Mouse (Mus musculus): Measurements from ENCODE around the gene Tcf3.
A peak's percentile ranks its signal among the peaks of the same experiment; 100 is the strongest.

The Tcf3 gene

DNA sequence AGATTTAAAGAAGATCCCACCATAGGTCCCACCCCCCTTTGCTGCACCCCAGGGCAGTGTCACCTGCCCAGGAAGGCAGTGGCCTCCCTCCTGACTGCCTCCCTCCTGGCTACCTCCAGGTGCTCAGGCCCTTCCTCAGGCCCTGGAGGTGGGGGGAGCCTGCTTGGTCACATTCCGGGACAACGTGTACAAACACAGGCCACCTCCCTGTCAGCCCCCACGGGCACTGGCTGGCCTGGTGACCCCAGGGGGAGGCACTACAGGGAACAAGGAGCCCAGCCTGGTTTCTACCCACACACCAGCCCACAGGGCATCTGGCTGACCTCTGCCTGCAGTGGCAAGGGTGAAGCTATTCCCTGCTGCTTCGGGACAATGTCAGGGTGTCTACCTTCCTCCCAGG is 4.5 kb upstream of the Tcf3 start:
- DNase-seq (ENCODE audit: low spot score), result no peak

DNA sequence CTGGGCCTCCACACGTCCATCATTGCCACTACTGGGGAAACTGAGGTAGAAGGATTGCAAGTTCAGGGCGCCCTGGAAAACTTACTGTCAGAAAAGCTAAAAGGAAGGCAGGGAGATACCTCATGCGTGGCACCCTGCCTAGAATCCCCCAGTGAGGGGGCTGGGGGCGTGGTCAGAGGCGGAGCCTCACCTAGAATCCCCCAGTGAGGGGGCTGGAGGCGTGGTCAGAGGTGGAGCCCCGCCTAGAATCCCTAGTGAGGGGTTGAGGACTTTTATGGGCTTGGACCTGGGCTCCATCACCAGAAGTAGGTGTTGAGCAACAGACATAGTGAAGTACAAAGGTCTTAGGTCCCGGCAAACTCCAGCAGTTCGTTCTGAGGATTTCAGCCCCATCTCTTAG is 2.8 kb upstream of the Tcf3 start:
- peak; percentile 61 for DNase-seq (ENCODE audit: low spot score)

- DNase-seq (ENCODE audit: low spot score), result no peak
These were observed 2.3 kb upstream of the Tcf3 start for GRCm38 (mm10) chr10:80435764-80436163.

- DNase-seq (ENCODE audit: low spot score), result no peak
These were observed 1.4 kb upstream of the Tcf3 start for GRCm38 (mm10) chr10:80434823-80435222.

GRCm38 (mm10) chr10:80434233-80434592 is 766 bp upstream of the Tcf3 start:
- DNase-seq (ENCODE audit: low spot score), result no peak

- DNase-seq (ENCODE audit: low spot score), result peak; percentile 55
These were observed 423 bp downstream of the Tcf3 start for GRCm38 (mm10) chr10:80432936-80433512.

DNA sequence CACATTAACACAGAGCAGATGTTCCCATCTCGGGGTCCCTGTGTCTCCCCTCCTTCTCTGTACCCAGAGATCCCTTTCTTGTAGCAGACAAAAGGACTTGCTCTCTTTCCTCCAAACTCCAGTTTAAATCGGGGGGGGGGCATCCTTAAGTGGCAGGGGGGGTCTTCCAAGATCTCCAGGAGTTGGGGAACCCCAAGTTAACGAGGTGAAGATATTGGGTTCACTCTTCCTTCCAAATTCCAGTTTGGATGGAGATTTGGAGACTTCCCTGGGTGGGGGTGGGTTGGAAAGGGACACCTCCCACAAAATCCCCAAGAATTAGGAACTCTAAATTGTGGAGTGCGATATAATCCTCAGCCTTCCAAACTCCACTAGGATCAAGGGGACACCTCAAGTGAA is 1.1 kb downstream of the Tcf3 start:
- no peak for DNase-seq (ENCODE audit: low spot score)

- DNase-seq (ENCODE audit: low spot score), result no peak
These were observed 1.7 kb downstream of the Tcf3 start for GRCm38 (mm10) chr10:80431570-80432386.

- no peak for DNase-seq (ENCODE audit: low spot score)
These were observed 3.0 kb downstream of the Tcf3 start for GRCm38 (mm10) chr10:80430375-80430980.

DNA sequence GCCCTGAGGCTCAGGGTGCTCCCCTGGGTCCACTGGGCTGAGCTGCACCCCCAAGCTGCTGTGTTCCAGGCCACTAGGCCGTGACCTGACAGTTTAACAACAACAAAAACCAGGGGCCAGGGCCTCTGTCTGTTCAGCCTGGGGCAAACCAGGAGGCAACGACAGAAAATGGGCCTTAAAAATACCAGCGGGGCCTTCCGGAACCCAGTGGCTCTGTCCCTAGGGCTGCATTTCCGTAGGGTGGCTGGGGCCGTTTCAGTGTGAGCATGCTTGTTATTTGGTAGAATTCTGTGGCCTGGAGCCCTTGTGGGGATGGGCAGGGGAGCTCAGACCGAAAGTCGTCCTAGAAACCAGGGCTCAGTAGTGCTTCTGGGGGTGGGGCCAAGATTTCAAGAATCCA is 3.6 kb downstream of the Tcf3 start:
- DNase-seq (ENCODE audit: low spot score), result no peak

GRCm38 (mm10) chr10:80425041-80425440 is 8.4 kb downstream of the Tcf3 start:
- no peak for DNase-seq (ENCODE audit: low spot score)

DNA sequence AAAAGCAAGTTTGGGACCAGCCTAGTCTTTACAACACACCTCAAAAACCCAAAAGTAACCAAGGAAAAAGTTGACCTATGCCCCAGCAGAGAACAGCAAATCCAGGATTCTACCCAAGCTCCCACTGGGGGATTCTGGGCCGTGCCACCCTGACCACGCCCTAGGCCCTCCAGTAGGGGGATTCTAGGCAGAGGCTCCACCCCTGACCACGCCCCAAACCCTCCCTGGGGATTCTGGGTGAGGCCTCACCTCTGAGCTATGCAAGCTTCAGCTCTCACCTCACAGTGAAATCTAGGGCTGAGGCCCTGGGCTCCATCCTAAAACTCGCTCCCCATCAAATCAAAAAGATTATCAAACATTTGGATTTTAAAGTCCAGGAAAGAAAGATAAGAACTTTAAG is 9.9 kb downstream of the Tcf3 start:
- DNase-seq (ENCODE audit: low spot score), result peak; percentile 61

DNA sequence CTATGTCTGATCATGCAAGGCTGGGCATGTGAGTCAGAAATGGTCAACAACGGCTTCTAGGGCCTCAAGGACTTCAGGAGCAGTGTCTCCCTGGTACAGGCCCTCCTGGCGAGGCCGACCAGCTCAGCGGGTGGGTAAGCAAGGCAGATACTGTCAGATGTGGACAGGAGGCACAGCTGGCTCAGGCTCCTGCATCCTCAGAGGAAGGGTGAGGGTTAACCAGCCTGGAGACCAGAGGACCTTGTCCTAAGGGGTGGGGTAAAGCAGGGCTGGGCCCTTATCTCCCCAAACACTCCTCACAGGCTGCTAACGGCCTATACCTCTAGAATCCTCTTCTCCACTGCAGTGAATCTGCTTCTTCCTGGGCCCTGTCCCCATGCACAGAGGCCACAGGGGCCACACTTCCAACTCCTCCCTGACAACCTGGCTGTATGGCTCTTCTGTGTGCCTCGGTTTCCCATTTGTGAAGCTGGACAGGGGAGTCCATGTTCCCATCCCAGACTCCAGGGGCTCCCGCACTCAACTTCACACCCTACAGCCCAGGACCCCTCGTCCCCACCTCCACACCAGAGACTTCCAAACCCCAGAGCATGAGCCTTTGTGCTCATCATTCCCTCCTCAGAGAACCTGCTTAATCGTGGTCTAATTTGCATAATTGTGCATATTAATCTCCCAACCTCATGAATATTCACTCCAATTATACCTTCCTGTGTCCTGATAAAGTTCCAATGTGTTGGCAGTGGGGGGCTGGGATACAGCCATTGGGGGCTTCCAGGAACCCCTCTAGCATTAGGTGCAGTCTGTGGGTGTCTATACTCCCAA is 11.6 kb downstream of the Tcf3 start:
- DNase-seq (ENCODE audit: low spot score), result no peak

DNA sequence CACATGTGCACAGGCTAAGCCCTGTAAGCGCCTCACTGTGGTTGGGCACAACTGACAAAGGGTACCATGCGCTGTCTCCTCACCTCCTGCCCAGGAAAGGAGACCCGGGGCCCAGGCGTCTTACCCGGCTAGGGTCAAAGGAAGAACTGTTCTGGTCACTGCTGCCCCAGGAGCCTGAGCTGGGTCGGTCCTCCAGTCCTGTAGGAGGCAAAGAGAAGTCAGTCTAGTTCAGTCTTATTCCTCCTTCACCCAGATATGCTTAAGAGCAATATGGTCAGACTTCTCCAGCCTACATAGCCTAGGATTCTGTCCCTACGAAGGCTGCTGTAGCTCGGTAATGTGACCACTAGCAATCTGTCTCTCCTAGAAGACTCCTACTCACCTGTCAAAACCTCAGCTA is 12.2 kb downstream of the Tcf3 start:
- no peak for DNase-seq (ENCODE audit: low spot score)

GRCm38 (mm10) chr10:80420729-80421128 is 12.7 kb downstream of the Tcf3 start:
- no peak for DNase-seq (ENCODE audit: low spot score)

DNA sequence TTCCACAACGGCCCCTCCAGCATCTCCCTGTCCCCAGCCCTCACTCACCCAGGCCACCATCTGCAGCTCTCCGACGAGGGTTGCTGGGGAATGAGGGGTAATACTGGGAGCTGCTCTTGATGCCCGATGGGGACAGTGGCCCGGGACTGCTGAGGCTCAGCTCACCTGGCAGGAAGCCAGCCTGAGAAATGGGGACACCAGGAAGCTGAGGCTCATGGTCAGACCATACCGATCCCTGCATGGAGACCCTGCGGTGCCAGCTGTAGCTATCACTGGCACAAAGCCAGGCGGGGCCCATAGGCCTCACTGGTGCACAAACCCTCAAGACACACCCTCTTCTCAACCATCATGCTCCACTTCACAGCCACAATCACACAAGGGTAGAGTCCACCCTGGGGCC is 14.0 kb downstream of the Tcf3 start:
- DNase-seq (ENCODE audit: low spot score), result no peak

- DNase-seq (ENCODE audit: low spot score), result no peak
These were observed 15.1 kb downstream of the Tcf3 start for GRCm38 (mm10) chr10:80418311-80418710.

GRCm38 (mm10) chr10:80417841-80418240 is 15.6 kb downstream of the Tcf3 start:
- DNase-seq (ENCODE audit: low spot score), result no peak

- DNase-seq (ENCODE audit: low spot score), result no peak
These were observed 16.1 kb downstream of the Tcf3 start for GRCm38 (mm10) chr10:80417371-80417770.

DNA sequence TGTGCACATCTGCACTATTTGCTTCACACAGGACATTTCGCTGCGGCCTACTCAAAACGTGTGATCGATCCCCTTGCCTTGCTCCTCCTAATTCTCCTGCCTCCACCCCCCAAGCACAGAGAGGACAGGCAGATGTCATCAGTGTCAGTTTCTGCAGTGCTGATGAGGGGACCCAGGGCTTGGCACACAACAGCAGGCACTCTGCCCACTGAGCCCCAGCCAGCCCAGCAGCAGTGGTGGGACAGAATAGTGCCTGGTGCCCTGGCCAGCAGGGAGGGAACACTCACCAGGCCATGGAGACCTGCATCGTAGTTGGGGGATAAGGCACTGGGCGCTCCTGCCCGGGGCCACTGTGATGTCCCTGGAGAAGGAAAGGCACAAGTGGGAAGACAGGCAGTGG is 17.9 kb downstream of the Tcf3 start:
- DNase-seq (ENCODE audit: low spot score), result no peak

- DNase-seq (ENCODE audit: low spot score), result no peak
These were observed 20.5 kb downstream of the Tcf3 start for GRCm38 (mm10) chr10:80412656-80413541.

DNA sequence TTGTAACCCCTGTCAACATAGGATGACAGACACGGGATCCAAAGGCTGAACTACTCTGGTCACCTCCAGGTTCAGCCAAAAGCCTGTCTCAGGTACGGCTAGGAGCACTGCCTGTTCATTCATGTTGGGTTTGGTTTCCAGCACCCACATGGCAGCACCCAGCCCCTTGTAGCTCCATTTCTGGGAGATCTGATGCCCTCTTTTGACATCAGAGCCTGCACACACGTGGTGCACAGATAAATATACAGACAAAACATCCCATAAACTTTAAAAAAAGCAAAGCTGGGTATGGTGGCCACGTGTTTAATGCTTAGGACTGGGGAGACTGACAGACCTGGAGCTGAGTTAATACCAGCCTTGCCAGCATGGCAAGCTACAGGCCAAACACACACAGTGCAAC is 25.5 kb downstream of the Tcf3 start:
- no peak for DNase-seq (ENCODE audit: low spot score)
